Mouse (Mus musculus) right cerebral cortex, adult 2 months (tissue): ENCODE measurements at regions not wholly inside any gene's neighbourhood (a gene's known extent, or its start where the extent isn't known, plus 50 kb on each side); places are given as distances from the start of the nearest gene placed in this dataset.
A peak's percentile ranks its signal among the peaks of the same experiment; 100 is the strongest.

Source experiments
- DNase-seq, 2 experiments: peaks; one replicate each; pipeline ENCODE4 v3.0.0; 2021 to 2022; ENCODE audit warnings: low spot score in 2 of 2

DNA sequence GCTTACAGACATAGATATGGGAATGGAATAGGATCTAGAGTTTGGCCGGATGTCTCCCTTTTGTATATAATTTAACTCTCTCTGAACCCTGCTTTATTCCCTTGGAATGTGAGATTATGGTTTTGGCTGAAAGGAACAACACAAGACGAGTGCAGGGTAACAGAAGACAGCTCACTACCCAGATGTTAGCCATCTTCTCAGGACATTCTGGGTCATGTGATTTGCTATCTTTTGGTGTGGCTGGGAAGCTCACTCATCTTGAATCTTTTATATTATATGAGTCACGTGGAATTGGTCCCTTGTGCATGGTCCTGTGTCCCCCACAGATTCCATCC lies 108.6 kb upstream of the Tmc3 start:
- no peak for DNase-seq

DNA sequence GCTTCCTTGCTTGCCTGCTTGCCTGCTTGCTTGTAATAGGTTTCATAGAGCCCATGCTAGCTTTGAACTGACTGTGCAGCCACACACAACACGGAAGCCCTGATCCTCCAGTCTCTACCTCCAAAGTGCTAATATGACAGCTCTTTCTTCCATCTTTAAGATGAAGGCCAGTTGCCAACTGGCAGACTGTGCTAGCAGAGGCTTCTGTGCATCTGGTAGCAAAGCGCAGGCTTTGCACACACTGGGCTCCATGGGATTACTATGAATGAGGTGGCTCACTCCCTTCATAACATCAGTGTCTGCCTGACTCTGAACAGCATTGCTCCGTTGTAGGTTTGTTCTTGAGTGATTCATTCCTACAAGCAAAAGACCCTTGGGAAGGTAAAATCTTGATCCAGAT lies 107.9 kb upstream of the Tmc3 start:
- no peak for DNase-seq

DNA sequence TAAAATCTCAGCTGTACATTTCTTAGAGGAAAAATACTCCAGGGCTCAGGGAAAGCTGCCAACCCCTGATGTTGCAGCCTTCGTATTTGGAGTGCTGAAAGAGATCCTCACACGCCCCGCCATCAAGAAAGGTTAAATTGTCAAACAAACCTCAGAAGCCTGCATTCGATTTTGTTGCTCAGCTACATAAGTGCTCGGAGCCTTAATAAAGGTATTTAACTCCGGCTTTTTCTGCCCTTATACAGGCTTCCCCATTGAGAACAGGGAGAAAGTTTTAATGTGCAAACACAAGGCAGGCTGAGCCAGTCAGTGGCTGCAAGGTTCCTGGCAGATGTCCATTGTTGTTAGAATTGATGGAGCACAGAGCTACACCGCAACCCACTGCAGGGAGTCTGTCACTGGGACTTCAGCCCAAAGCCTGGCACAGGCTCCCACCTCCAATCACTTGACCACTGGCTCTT lies 107.0 kb upstream of the Tmc3 start:
- no peak for DNase-seq

DNA sequence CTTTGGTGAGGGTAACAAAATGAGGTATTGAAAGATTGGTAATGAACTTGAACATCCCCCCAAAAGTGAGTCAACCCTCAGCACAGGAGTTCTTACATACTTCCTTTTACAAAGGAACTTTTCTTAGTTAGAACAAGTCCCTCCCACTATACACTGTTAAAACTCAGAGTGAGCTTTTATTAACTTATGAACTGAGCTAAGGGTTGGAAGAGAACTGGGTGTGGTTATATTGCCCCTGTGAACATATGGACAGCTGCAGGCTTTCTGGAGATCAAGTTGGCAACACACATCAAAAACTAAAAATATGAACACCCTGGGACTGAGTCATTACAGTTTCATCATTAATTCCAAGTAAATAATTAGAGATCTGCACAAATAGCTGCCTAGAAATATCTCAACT lies 103.1 kb upstream of the Tmc3 start:
- DNase-seq = no peak

DNA sequence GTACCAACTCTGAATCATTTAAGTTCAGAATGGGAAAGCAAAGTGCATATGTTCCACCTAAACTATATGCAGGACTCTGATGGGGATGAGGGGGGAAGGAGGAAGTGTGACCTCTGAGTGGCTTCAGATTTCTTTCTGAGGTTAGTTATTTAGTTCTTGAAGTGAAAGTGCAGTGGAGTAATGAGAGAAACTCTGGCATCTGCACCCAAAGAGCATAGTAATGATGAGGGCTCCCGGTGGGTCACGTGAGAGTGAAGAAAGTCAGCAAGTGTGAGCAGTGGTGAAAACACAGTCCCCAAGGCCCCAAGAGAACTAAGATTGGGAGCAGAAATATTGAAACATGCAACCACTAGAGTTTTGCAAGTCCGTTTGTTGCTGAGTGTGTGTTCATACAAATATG lies 102.5 kb upstream of the Tmc3 start:
- DNase-seq = no peak

DNA sequence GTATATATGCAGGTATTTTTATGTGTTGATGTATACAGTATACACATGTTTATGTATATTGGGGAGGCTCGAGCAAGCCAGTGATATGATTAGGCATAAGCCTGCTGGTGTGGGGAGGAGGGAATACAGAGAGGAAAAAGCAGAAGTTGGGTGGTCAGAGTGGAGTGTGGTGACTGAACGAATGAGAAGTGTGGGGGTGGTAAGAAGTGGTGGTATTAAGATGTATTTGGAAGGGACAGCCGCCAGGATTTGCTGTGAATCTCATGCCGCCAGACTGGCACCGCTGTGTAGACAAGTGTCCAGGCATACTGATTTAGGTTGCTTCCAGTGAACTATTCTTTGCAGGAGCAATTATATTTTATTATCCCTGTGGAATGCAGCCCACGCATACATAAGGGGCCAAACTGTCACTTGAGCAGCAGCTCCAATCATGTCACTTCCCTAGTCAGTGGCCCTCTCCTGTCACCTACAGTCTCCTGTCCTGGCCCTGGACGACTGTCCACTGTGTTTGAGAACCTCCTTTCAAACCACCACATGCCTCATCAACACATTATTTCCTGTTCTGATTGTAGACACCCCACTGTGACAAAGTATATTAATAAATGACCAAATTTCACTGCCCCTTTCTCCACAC lies 101.9 kb upstream of the Tmc3 start:
- DNase-seq = no peak

DNA sequence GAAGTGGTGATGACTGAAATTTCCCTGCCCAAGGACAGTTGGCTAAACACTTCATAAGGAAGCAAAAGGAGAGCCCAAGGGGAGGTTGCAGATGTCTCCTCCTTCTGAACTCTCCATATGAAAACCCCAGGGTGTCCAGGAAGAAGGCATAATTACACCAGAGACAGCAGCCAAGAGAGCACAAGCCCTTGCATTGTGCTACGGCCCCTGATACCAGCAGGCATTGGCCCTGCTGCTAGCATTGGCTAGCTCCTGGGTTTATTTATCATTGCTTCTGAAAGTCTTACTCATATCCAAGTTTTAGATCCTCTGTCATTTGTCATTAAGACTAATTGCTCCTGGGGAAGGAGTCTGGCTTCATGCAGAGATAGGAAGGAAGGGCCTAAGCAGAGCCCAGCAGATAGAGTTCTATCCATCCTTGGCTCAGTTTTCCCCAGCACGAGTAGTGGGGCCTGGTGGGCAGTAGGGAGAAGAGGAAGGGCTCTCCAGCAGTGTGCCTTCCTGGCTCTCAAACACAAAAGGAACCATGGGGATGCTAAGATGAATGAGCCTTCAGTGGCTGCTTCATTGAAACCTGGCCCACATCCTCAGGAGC lies 98.5 kb upstream of the Tmc3 start:
- DNase-seq = no peak

DNA sequence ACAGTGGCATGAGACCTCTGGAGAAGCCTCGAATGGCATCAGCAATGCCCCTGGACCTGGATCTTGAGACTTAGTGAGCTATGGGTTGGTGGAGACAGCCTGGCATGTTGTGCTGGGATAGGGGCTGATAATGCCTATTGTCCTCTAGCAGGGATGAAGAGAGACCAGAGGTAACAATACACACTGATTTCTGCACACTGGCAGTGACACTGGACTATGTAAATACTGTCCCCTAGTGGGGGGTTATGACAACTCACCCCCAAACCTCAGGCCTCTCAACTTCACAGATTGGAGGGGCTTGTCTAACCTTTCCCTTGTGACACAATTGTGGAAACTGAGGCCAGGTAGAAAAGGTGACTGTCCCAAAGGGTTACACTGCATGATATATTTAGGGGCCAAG lies 94.9 kb upstream of the Tmc3 start:
- DNase-seq = peak; percentile 28 to 43

DNA sequence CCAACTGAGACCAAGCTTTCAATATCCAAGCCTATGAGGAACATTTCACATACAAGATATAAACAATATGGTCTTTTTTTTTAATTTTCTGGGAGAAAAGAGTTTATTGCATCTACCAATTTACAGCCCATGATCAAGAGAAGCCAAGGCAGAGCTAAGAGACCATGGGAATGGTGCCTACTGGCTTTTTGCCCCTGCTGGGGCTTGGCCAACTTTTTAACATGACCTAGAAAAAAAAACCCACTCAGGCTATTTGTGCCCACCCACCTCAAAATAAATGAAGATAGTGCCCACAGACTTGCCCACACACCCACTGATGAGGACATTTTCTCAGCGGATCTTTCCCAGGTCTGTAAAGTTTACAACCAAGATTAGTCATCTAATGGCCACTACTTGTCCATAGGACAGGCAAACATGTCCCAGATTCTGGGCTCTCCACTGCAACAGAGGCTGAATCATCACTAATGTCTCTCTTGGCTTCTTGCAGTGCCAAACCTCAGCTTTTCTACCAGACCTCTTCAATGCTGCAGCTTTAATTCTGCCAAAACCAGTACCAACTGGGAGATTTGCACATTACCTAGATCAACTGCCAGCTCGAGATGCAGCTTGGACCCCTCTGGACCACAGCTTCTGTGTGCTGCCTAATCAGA lies 79.6 kb upstream of the Tmc3 start:
- DNase-seq = no peak

DNA sequence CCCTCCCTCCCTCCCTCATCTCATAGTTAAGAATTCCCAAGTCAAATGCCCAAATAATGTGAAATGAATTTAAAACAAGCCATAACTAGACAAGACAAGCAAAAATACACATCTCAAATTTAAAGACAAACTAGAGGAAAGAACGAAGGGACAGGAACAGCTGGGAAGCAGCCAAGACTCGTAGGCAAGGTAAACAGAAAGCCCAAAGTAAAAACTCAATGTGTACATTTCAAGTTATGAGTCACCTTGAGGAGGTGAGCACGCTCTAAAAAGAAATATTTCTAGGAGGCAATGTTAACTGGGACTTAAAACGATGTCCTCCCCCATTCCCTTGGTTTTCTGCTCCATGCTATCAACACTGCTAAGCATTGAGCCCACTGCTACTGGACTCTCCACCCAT lies 68.4 kb upstream of the Tmc3 start:
- peak; percentile 13 to 30 for DNase-seq

DNA sequence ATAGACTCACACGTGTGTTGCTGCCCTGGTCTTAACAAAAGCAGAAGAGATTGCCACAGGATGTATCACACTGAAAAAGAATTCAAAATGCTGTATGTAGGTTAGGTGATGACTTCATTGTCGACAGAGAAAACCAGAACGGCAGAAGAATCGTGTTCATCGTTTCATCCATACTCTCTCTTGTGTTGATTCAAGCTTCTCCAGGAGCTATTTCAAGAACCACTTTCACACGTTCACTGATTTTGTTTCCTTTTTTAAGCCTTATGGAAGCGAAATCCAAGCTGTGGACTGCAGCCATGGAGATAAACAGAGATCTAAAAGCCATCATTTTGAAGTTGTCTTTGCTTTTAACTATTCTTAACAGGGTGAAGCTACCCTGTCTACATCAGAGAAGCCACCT lies 63.2 kb upstream of the Tmc3 start:
- peak; percentile 25 to 31 for DNase-seq
